Mouse (Mus musculus): ENCODE data around the gene Slit2.

GRCm38 (mm10) chr5:48081223-48081881 is 98.4 kb downstream of the Slit2 start:
- TF ChIP-seq CTCF (IDR thresholded peaks at IDR 0.05) (no peak), EP300 (IDR thresholded peaks at IDR 0.05) (no peak)
